Mouse (Mus musculus) limb, embryonic 11.5 days (tissue): ENCODE data around the gene Klri2. TPM values are rescaled to one million over a fixed set of nuclear protein-coding genes. Genes with fewer than 3 reads are reported as not detected.
"Not testable (repeated sequence)": the region's sequence is repeated elsewhere in the genome, so short reads cannot be mapped to it uniquely, and the experiment has no call there.

Experiments
- ATAC-seq: fragments of 200-750 bp; cut with Nextera tagmentation; 2 replicates; pipeline ENCODE4 v1.8.0; 2017; ENCODE audit warnings: low read depth; ENCODE audit not compliant: insufficient number of reproducible peaks, low FRiP score, low TSS enrichment
- DNase-seq: peaks from one replicate; pipeline ENCODE4 v3.0.0-alpha.2; 2015; ENCODE audit warnings: low spot score
- H3K27ac ChIP-seq: fragments of 300-500 bp; sonication (generic); replicated peaks from 2 replicates; pipeline ENCODE4 v1.5.1; 2014; ENCODE audit warnings: low read depth, mild to moderate bottlenecking, low read length
- H3K27me3 ChIP-seq: fragments of 300-500 bp; sonication (generic); 2 replicates; pipeline ENCODE4 v1.6.1; 2014; ENCODE audit warnings: mild to moderate bottlenecking, low read length, mixed read lengths; ENCODE audit not compliant: control insufficient read depth, insufficient read depth
- H3K36me3 ChIP-seq: fragments of 300-500 bp; sonication (generic); 2 replicates; pipeline ENCODE4 v1.6.1; 2014; ENCODE audit warnings: mild to moderate bottlenecking, low read length, moderate library complexity, mixed read lengths; ENCODE audit not compliant: control insufficient read depth, insufficient read depth
- H3K4me1 ChIP-seq: fragments of 300-500 bp; sonication (generic); 2 replicates; pipeline ENCODE4 v1.6.1; 2014; ENCODE audit warnings: low read length, mixed read lengths; ENCODE audit not compliant: control insufficient read depth, insufficient read depth
- H3K4me2 ChIP-seq: fragments of 300-500 bp; sonication (generic); 2 replicates; pipeline ENCODE4 v1.6.1; 2014; ENCODE audit warnings: low read depth, mild to moderate bottlenecking, moderate library complexity; ENCODE audit not compliant: severe bottlenecking
- H3K4me3 ChIP-seq: fragments of 300-500 bp; sonication (generic); 2 replicates; pipeline ENCODE4 v1.5.1; 2014; ENCODE audit warnings: low read depth, low read length
- H3K9ac ChIP-seq: fragments of 300-500 bp; sonication (generic); 2 replicates; pipeline ENCODE4 v1.6.1; 2014; ENCODE audit warnings: mild to moderate bottlenecking, low read length
- H3K9me3 ChIP-seq: fragments of 300-500 bp; sonication (generic); 2 replicates; pipeline ENCODE4 v1.6.1; 2016; ENCODE audit warnings: low read length; ENCODE audit not compliant: control insufficient read depth
- WGBS: fragments of 180-500 bp; shearing (Covaris S2); extraction: QIAGEN DNeasy Blood & Tissue Kit; methylation state at CpG from one replicate; pipeline ENCODE4 v1.1.7; 2014; 5-methylcytosine and 5-hydroxymethylcytosine counted together
- polyA plus RNA-seq: library from polyadenylated mRNA; unstranded; fragments of >200 nt; fragmentation: Nextera tagmentation; extraction: Ambion mirVana; gene quantifications from 2 replicates; pipeline ENCODE4 v1.2.1, GENCODE M21; 2014

Klri2 gene
- not detected in 2 replicates for polyA plus RNA-seq

DNA sequence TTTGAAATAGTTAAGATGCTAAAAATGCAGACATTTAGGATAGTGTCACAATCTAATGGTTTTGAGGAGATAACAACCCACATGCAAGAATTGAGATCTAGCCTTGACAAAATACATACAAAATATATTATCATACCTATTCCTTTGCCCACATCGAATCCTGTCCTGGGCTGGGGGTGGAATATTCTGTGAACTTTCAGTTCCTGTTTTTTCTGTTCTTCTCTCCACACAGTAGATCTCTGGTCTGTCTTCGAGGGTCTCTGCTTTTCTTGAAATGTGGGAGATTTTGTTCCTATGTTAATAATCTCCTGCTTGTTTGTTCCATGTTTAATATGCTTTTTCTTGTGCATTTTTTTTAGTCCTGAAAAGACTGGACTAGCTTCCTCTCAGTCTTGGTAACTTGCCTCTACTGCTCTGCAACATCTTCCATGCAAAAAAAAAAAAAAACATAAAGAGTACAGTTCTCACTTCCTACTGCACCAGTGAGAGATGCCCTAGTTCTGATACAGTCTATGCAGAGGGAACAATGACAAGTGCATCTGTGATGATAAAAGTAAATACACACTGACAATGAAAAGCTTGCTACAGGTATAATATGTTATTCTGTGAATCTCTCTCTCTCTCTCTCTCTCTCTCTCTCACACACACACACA lies at the start of gene Klri2:
TSS of gene Klri2 (minus strand) at position 416 of the 653 bp plus-strand sequence.
- WGBS: 79% methylated on average over 2 of the region's 2 CpGs
- no peaks in the 10 kb centered on the region for H3K4me1 ChIP-seq
- no peak for DNase-seq

DNA sequence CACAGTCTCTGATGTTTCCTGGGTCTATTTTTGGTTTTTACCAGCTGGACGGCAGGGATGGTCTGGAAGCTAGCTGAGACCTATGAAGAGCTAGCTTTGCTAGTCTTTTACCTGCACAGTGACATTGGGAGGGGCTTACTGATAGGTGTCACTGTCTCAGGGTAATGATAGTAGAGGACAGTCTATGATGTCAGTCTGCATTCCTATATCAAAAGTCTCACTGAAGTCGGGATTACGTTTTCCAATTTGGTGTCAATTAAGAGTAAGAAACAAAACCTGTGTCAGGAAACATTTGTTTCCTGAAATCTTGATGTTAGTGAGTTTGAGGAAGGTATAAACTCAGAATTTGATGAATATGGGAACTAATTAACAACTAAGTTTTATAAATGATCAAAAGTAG lies 43.9 kb upstream of the Klri2 start, which contains the start of gene Gm156:
TSS of gene Gm156 (minus strand) at position 101 of the 400 bp plus-strand sequence.
- not testable (repeated sequence) for DNase-seq, ATAC-seq, H3K27ac ChIP-seq, H3K4me1 ChIP-seq, H3K27me3 ChIP-seq, H3K36me3 ChIP-seq, H3K9me3 ChIP-seq, H3K4me2 ChIP-seq, H3K4me3 ChIP-seq, H3K9ac ChIP-seq
- WGBS: 92% methylated on average over 3 of the region's 3 CpGs

More for the DNA sequence above, at the start of gene Klri2:
- Histone ChIP-seq H3K9ac (no peak within 1 kb of the TSS), H3K27ac (no peak within 1 kb of the TSS), H3K4me2 (no peak within 1 kb of the TSS), H3K4me3 (no peak within 1 kb of the TSS), H3K27me3 (no peaks in the 10 kb centered on the region), H3K9me3 (no peaks in the 10 kb centered on the region), H3K36me3 (no peaks in the 10 kb centered on the region)
- ATAC-seq: no peak

DNA sequence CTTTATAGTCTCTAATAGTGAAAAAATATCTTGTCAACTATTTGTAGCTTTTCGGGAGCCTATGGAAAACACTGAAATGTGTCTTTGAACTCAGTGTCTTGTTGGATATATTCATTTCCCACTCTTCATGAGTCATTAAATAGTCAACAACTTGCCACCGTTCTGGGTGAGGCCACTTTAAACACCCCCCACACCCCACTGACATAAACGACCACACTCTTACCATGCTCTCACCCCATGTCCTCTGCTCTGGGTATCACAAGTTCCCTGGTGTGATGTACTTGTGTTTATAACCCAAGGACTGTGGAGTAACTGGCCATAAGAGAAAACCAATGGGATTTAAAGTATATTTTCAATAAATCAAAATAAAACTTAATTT lies 7.4 kb upstream of the Klri2 start:
- WGBS: 79% methylated on average over 3 of the region's 3 CpGs
- ATAC-seq: no peak

GRCm38 (mm10) chr6:129747016-129747653 lies 6.9 kb upstream of the Klri2 start:
- DNase-seq: no peak
- H3K9me3 ChIP-seq: no peaks in the 10 kb centered on the region
- no peak overlapping the region for H3K9ac ChIP-seq
- no peaks in the 10 kb centered on the region for H3K36me3 ChIP-seq
- no peaks in the 10 kb centered on the region for H3K4me1 ChIP-seq
- no peak overlapping the region for H3K4me3 ChIP-seq
- H3K27me3 ChIP-seq: no peaks in the 10 kb centered on the region
- H3K4me2 ChIP-seq: no peak overlapping the region
- no peak for ATAC-seq
- no peak overlapping the region for H3K27ac ChIP-seq
- WGBS: 90% methylated on average over 4 of the region's 4 CpGs

More for the DNA sequence above, 7.4 kb upstream of the Klri2 start:
- no peak overlapping the region for H3K9ac ChIP-seq
- H3K27ac ChIP-seq: no peak overlapping the region
- no peaks in the 10 kb centered on the region for H3K4me1 ChIP-seq
- no peak overlapping the region for H3K4me3 ChIP-seq
- no peaks in the 10 kb centered on the region for H3K9me3 ChIP-seq
- no peak for DNase-seq
- H3K36me3 ChIP-seq: no peaks in the 10 kb centered on the region
- no peaks in the 10 kb centered on the region for H3K27me3 ChIP-seq
- H3K4me2 ChIP-seq: no peak overlapping the region

- no peak for ATAC-seq
- Histone ChIP-seq H3K27me3 (no peaks in the 10 kb centered on the region), H3K9me3 (no peaks in the 10 kb centered on the region), H3K4me1 (no peaks in the 10 kb centered on the region), H3K36me3 (no peaks in the 10 kb centered on the region), H3K27ac (no peak overlapping the region), H3K4me3 (no peak overlapping the region), H3K9ac (no peak overlapping the region), H3K4me2 (no peak overlapping the region)
- DNase-seq: no peak
- 69% methylated on average over 3 of the region's 3 CpGs for WGBS
Measured at GRCm38 (mm10) chr6:129746151-129746550, 5.9 kb upstream of the Klri2 start.

DNA sequence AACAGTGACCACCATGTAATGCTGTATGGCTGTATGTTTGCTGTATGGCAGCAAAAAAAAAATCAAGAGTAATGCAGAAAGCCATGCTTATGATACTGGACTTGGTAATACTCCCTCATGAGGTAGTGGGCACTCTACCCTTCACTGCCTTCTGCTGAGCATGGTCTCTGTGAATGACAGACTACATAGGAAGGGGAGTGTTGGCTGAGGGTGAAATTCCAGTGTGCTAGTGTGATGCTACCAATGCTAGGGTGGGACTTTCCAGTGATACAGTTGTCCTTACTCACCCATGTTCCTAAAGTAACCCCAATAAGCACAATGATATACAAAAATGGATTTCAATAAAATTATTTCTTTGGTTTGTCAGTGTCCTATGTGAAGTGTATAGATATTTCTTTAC lies 3.9 kb downstream of the Klri2 start:
- Histone ChIP-seq H3K4me2 (no peak overlapping the region), H3K4me1 (no peaks in the 10 kb centered on the region), H3K9me3 (no peaks in the 10 kb centered on the region), H3K27me3 (no peaks in the 10 kb centered on the region), H3K9ac (no peak overlapping the region), H3K27ac (no peak overlapping the region), H3K36me3 (no peaks in the 10 kb centered on the region), H3K4me3 (no peak overlapping the region)
- DNase-seq (no peak), ATAC-seq (no peak)

- ATAC-seq (no peak), DNase-seq (no peak)
- H3K36me3 ChIP-seq: no peaks in the 10 kb centered on the region
- H3K9ac ChIP-seq: no peak overlapping the region
- WGBS: 88% methylated on average over 1 of the region's 1 CpGs
- H3K4me1 ChIP-seq: no peaks in the 10 kb centered on the region
- no peak overlapping the region for H3K27ac ChIP-seq
- no peak overlapping the region for H3K4me3 ChIP-seq
- H3K9me3 ChIP-seq: no peaks in the 10 kb centered on the region
- no peak overlapping the region for H3K4me2 ChIP-seq
- no peaks in the 10 kb centered on the region for H3K27me3 ChIP-seq
Measured at GRCm38 (mm10) chr6:129727237-129727636, 13.0 kb downstream of the Klri2 start.

DNA sequence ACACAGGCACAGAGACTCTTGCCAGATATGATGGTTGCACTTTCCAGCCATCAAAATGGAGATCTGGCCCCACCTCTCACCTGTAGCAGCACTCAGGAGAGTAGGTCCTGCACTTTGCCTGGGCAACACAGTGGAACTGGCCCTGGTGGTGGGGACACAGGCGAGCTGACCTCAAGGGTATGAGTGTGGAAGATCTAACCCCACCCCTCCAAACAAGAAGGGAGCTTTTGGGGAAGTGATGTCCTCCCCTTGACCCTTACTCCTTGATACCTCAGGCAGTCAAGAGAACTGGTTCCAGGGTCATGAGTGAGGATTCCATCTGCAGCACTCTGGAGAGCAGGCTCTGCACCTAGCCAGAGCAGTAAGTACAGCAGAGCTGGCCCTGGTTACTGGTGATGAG lies 18.9 kb downstream of the Klri2 start:
- H3K27me3 ChIP-seq: no peaks in the 10 kb centered on the region
- DNase-seq (no peak), ATAC-seq (no peak)
- H3K36me3 ChIP-seq: no peaks in the 10 kb centered on the region
- no peak overlapping the region for H3K4me2 ChIP-seq
- no peak overlapping the region for H3K27ac ChIP-seq
- 65% methylated on average over 1 of the region's 1 CpGs for WGBS
- no peaks in the 10 kb centered on the region for H3K9me3 ChIP-seq
- no peak overlapping the region for H3K4me3 ChIP-seq
- no peak overlapping the region for H3K9ac ChIP-seq
- no peaks in the 10 kb centered on the region for H3K4me1 ChIP-seq
